Mouse (Mus musculus) large intestine, adult 2 months (tissue): ENCODE results near the gene Cep57l1. TPM values are rescaled to one million over a fixed set of nuclear protein-coding genes. Genes with fewer than 3 reads are reported as not detected.

Source experiments
- DNase-seq: peaks from one replicate; pipeline ENCODE4 v3.0.0-alpha.2; 2012; ENCODE audit warnings: low read depth, low spot score
- WGBS: fragments of 180-500 bp; shearing (Covaris S2); methylation state at CpG from one replicate; pipeline ENCODE4 v1.1.7; 2018; 5-methylcytosine and 5-hydroxymethylcytosine counted together
- polyA plus RNA-seq: library from polyadenylated mRNA; depleted of rRNA; stranded (reverse); fragments of >200 nt; gene quantifications from 2 replicates; pipeline ENCODE4 v1.2.3, GENCODE M21; 2012

Gene Cep57l1
- polyA plus RNA-seq, 1 experiment = 1.5 TPM

DNA sequence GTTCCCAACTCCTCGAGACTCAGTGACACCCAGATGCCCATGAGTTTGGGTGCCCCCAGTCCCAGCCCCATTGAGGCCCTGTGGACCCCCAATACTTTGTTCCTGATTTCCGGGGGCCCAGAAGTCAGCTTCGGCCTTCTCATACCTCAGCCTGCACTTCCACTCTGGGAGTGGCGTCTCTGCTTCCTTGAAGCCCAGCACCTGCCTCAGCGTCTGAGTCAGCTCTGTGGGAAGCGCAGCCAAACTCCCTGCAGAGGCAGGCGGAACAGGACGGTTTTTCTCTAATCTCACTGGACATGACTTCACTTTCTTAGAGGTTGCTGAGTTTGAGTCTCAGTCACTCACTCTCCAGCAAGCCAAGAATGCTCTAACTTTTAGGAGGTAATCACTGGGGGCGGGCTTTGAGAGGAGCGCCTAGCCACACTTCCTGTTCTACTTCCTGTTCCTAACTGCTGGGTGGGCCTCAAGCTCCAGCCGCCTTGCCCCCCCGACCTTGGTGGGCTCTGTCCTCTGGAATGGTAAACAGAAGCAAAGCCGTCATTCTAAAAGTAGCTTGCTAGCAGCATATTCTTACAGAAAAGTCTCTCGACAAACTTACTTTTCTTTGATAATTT, 57.7 kb downstream of the Cep57l1 start:
- DNase-seq = no peak
- WGBS = 70% methylated on average over 14 of the region's 14 CpGs

GRCm38 (mm10) chr10:41749306-41749705, 60.4 kb downstream of the Cep57l1 start:
- WGBS = 77% methylated on average over 3 of the region's 3 CpGs
- no peak for DNase-seq

DNA sequence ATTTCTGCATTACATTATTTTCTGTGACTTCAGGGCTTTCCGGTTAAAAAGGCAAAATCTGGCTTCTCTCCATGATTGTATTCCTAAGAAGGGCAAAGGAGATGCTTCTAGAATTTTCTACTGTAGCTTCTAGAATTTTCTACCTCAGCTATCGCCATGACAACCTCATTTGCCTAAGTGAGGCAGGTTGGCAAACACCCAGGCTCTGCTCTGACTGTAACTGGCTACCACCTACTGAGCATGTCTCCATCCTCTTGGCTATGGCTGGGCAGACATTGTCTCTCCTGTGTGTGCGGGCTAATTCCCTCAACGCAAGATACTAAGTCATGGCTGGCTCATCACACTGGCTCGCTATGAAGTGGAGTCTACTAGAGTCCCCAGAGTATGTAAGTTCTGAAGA, 63.1 kb downstream of the Cep57l1 start:
- 93% methylated on average over 5 of the region's 5 CpGs for WGBS

GRCm38 (mm10) chr10:41744006-41744405, 65.7 kb downstream of the Cep57l1 start:
- DNase-seq = no peak
- 71% methylated on average over 4 of the region's 4 CpGs for WGBS

More for the DNA sequence above, 63.1 kb downstream of the Cep57l1 start:
- no peak for DNase-seq

DNA sequence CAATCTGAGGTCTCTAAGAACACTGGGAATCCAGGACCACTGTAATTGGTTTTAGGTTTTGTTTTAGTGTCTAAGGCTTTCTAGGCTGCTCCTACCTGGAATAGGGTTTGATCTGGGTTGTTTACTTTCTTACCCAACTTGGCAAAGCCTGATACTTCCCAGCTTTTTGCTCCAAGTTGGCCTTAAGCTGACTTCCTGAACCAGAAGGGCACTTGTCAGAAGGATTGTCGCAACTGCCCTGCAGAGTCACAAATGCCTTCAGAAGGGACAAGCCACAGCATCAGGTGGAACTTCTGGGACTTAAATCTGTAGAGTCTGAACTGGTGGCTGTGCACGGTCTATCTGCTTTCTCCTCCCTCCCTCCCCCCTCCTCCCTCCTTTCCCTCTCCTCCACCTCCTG, 69.5 kb downstream of the Cep57l1 start:
- 79% methylated on average over 2 of the region's 2 CpGs for WGBS
- DNase-seq = no peak

DNA sequence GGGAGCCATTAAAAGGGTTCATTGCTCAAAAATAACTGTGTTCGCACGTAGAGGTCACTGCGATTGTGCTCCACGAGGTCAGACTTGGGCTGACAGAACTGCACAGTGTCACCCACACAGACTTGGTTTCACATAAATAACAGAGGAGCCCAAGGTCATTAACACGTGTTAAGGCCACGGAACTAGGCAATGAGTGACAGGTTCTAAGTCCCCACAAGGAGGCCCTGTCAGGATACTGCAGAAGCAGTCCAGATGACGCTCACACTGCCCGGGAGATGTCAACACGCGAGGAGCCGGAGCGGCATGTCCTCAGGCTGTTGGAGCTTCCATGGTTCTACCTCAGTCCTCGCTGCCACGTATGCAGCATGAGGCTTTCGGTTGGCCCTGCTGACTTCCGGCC, 72.4 kb downstream of the Cep57l1 start:
- DNase-seq = no peak
- 92% methylated on average over 16 of the region's 16 CpGs for WGBS

- WGBS = 89% methylated on average over 6 of the region's 6 CpGs
- no peak for DNase-seq
These were observed 74.3 kb downstream of the Cep57l1 start for GRCm38 (mm10) chr10:41735398-41735797.

GRCm38 (mm10) chr10:41733214-41733613, 76.5 kb downstream of the Cep57l1 start:
- 98% methylated on average over 3 of the region's 3 CpGs for WGBS
- DNase-seq = no peak

GRCm38 (mm10) chr10:41731932-41732331, 77.7 kb downstream of the Cep57l1 start:
- no peak for DNase-seq
- WGBS = 81% methylated on average over 4 of the region's 4 CpGs

- DNase-seq = no peak
- WGBS = 95% methylated on average over 10 of the region's 10 CpGs
These were observed 78.9 kb downstream of the Cep57l1 start for GRCm38 (mm10) chr10:41730746-41731145.

DNA sequence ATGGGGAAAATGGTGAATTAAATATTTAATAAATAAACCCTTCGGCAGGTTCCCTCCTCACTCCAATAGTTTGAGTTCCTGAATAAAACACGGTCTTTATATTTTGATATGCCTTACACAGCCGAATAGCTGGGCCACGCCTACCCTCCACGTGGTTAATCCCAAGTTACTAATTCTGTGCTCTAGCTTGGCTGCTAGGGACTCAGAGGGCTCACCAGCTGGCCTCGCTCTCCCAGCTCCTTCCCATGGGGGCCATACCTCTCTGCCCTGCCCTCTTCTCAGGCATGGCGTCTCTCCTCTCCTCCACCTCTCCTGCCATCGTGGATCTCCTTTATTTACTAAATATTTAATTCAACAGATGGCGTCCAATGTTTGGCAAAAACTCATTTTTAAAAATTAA, 83.5 kb downstream of the Cep57l1 start:
- WGBS = 91% methylated on average over 9 of the region's 9 CpGs

GRCm38 (mm10) chr10:41719587-41719986, 90.1 kb downstream of the Cep57l1 start:
- no peak for DNase-seq
- 87% methylated on average over 9 of the region's 9 CpGs for WGBS

More for the DNA sequence above, 83.5 kb downstream of the Cep57l1 start:
- no peak for DNase-seq

DNA sequence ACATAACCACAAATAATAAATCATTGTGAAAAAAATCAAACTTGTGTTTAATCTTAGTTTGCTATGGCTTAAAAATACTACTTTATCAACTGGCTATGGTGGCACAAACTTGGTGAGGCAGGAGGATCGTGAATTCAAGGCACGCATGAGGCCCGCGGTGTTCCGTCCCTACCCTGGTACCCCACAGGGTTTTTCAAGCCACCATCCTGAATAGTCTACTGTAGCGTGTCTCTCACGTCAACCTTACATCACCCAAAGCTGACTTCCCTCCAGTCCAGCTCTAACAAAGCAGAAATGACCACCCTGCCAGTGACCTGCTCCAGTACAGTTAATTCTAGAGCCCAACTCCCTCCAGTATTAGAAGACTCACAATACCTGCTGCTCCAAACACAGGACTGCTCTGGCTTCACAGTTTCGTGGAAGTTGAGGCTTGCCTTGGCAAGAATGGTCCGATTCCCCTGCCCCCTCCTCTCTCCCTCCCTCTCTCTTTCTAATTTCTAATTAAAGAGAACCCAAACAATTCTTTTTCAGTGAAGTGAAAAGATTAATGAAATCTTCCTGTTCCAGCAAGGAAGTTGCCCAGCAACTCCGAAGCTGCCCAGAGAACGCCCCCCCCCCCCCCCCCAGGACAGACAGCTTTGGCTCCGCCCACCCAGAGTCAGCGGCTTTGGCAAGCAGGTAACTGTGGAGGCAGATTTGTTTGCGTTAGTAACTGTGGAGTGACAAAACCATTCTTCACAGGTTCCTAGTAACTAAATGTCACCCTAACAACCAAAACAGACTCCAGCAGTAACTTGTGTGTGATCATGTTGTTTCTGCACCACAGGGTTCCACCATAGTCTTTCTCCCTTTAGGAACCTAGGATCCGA, 93.4 kb downstream of the Cep57l1 start, which contains the start of gene Ccdc162:
TSS of gene Ccdc162 (minus strand) at position 606 of the 869 bp plus-strand sequence.
- WGBS = 59% methylated on average over 15 of the region's 15 CpGs
- DNase-seq = no peak

- no peak for DNase-seq
- 90% methylated on average over 14 of the region's 14 CpGs for WGBS
These were observed 94.1 kb downstream of the Cep57l1 start for GRCm38 (mm10) chr10:41715557-41715956.

DNA sequence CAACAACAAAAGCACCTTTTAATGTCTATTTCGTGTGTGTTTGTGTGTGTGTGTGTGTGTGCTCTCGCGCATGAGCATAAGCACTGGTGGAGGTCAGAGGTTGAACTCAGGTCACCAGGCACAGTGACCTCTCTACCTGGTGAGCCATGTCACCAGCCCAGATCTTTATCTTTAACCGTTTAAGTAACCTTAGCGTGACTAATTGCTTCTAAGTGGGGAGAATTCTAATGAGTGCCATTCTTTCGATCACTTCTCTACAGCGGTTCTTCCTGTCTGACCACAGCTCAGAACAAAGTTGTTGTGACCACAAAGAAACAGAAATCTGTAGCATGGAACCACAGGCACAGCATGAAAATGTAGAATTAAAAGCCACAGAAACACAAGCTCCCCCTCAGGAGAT, 98.2 kb downstream of the Cep57l1 start:
- no peak for DNase-seq
- 63% methylated on average over 7 of the region's 7 CpGs for WGBS

GRCm38 (mm10) chr10:41710773-41711172, 98.9 kb downstream of the Cep57l1 start:
- no peak for DNase-seq
- 73% methylated on average over 8 of the region's 8 CpGs for WGBS

DNA sequence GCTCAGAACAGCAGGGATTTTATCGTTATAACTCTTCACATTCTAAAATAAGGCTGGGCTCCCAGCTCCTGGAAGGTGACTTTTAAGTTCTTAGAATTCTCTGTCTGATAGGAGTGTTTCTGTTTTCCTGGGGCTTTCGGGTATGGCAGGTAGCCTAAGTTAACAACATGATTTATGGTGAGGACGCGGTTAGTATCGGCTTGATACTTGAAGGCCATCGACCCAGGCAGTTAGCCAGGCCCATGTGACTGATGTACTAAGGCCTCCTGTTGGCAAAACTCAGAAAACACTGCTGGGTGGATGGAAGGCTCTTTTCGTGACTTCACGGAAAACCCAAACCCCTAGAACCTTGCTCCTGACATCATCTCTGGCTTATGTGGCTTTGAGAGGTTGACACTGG, 100.3 kb downstream of the Cep57l1 start:
- WGBS = 40% methylated on average over 8 of the region's 8 CpGs
- DNase-seq = no peak

GRCm38 (mm10) chr10:41699669-41700068, 110.0 kb downstream of the Cep57l1 start:
- WGBS = 71% methylated on average over 5 of the region's 5 CpGs
- no peak for DNase-seq

GRCm38 (mm10) chr10:41697040-41697439, 112.6 kb downstream of the Cep57l1 start:
- no peak for DNase-seq
- WGBS = 58% methylated on average over 11 of the region's 11 CpGs

DNA sequence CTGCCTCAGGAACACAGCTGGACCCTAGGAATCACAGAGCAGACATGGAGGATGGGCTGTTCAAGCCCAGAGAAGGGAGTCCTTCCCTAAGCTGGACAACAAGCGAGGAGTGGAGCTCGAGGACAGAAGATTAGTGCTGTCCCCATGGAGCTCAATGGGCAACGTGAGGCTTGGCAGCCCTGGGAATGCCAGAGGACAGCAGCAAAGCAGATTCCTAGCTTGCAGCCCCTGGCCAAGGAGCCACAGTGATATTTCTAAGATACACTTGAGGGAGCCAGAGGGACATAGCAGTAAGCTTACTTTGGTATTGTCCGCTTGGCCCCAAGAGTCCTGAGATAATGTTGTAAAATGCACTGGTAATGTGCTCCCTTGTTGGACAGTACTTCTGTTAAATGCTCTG, 118.7 kb downstream of the Cep57l1 start:
- DNase-seq = no peak
- WGBS = 62% methylated on average over 4 of the region's 4 CpGs
